Mouse (Mus musculus) limb, embryonic 14.5 days (tissue): ENCODE measurements at regions not wholly inside any gene's neighbourhood (a gene's known extent, or its start where the extent isn't known, plus 50 kb on each side); places are given as distances from the start of the nearest gene placed in this dataset.

Source experiments
- ATAC-seq: fragments of 200-750 bp; cut with Nextera tagmentation; 2 replicates; pipeline ENCODE4 v1.8.0; 2017; ENCODE audit warnings: low read depth, moderate number of reproducible peaks, moderate TSS enrichment; ENCODE audit not compliant: low FRiP score
- DNase-seq: peaks from one replicate; pipeline ENCODE4 v3.0.0-alpha.2; 2015; ENCODE audit warnings: low spot score
- H3K27ac ChIP-seq: fragments of 300-500 bp; sonication (generic); replicated peaks from 2 replicates; pipeline ENCODE4 v1.5.1; 2014; ENCODE audit warnings: low read depth, mild to moderate bottlenecking, low read length, moderate library complexity, mixed read lengths
- H3K27me3 ChIP-seq: fragments of 300-500 bp; sonication (generic); 2 replicates; pipeline ENCODE4 v1.6.1; 2014; ENCODE audit warnings: low read length, mixed read lengths; ENCODE audit not compliant: control insufficient read depth, insufficient read depth
- H3K36me3 ChIP-seq: fragments of 300-500 bp; sonication (generic); 2 replicates; pipeline ENCODE4 v1.6.1; 2014; ENCODE audit warnings: mild to moderate bottlenecking, low read length, moderate library complexity, mixed read lengths; ENCODE audit not compliant: control insufficient read depth, insufficient read depth
- H3K4me1 ChIP-seq: fragments of 300-500 bp; sonication (generic); 2 replicates; pipeline ENCODE4 v1.6.1; 2014; ENCODE audit warnings: antibody characterized with exemption, low read length, mixed read lengths; ENCODE audit not compliant: control insufficient read depth, insufficient read depth
- H3K4me2 ChIP-seq: fragments of 300-500 bp; sonication (generic); replicated peaks from 2 replicates; pipeline ENCODE4 v1.6.1; 2014; ENCODE audit warnings: low read depth, mild to moderate bottlenecking, low read length, moderate library complexity; ENCODE audit not compliant: severe bottlenecking
- H3K4me3 ChIP-seq: fragments of 300-500 bp; sonication (generic); replicated peaks from 2 replicates; pipeline ENCODE4 v1.5.1; 2014; ENCODE audit warnings: low read length
- H3K9ac ChIP-seq: fragments of 300-500 bp; sonication (generic); 2 replicates; pipeline ENCODE4 v1.6.1; 2014; ENCODE audit warnings: mild to moderate bottlenecking, low read depth, low read length, moderate library complexity; ENCODE audit not compliant: severe bottlenecking
- H3K9me3 ChIP-seq: fragments of 300-500 bp; sonication (generic); 2 replicates; pipeline ENCODE4 v1.6.1; 2016; ENCODE audit warnings: low read length; ENCODE audit not compliant: control insufficient read depth
- POLR2A ChIP-seq: fragments of 200-500 bp; IDR thresholded peaks from 2 replicates; pipeline ENCODE4 v1.8.0; 2012; ENCODE audit warnings: inconsistent platforms, mild to moderate bottlenecking, moderate library complexity, borderline replicate concordance; ENCODE audit not compliant: insufficient read depth, insufficient read length; ENCODE audit errors: extremely low read depth
- WGBS: fragments of 180-500 bp; shearing (Covaris S2); extraction: QIAGEN DNeasy Blood & Tissue Kit; methylation state at CpG from one replicate; pipeline ENCODE4 v1.1.7; 2014; 5-methylcytosine and 5-hydroxymethylcytosine counted together

- Histone ChIP-seq H3K9ac (no peak overlapping the region), H3K4me1 (peaks cover 29% of the 10 kb centered on the region), H3K27me3 (no peaks in the 10 kb centered on the region), H3K9me3 (no peaks in the 10 kb centered on the region), H3K36me3 (no peaks in the 10 kb centered on the region), H3K27ac (no peak overlapping the region), H3K4me2 (no peak overlapping the region), H3K4me3 (no peak overlapping the region)
- no peak for DNase-seq
- WGBS, result 93% methylated on average over 4 of the region's 4 CpGs
- ATAC-seq, result no peak
- no peak for TF ChIP-seq POLR2A
Observed at GRCm38 (mm10) chr12:79961881-79962280, 150.9 kb downstream of the Zfp36l1 start.

GRCm38 (mm10) chr12:79961076-79961475 lies 151.7 kb downstream of the Zfp36l1 start:
- Histone ChIP-seq H3K4me1 (peaks cover 21% of the 10 kb centered on the region), H3K36me3 (no peaks in the 10 kb centered on the region), H3K9me3 (no peaks in the 10 kb centered on the region), H3K9ac (no peak overlapping the region), H3K4me3 (no peak overlapping the region), H3K27ac (no peak overlapping the region), H3K27me3 (no peaks in the 10 kb centered on the region), H3K4me2 (no peak overlapping the region)
- no peak for DNase-seq
- ATAC-seq, result no peak; the same call in 1 of the 2 replicates
- WGBS, result 84% methylated on average over 6 of the region's 6 CpGs
- TF ChIP-seq POLR2A, result no peak

GRCm38 (mm10) chr12:79960446-79960845 lies 152.4 kb downstream of the Zfp36l1 start:
- ATAC-seq, result no peak; the same call in 1 of the 2 replicates
- peaks cover 15% of the 10 kb centered on the region for H3K4me1 ChIP-seq
- H3K4me2 ChIP-seq, result no peak overlapping the region
- 64% methylated on average over 4 of the region's 4 CpGs for WGBS
- no peaks in the 10 kb centered on the region for H3K9me3 ChIP-seq
- H3K27ac ChIP-seq, result no peak overlapping the region
- no peaks in the 10 kb centered on the region for H3K36me3 ChIP-seq
- no peak for TF ChIP-seq POLR2A
- H3K9ac ChIP-seq, result no peak overlapping the region
- H3K27me3 ChIP-seq, result no peaks in the 10 kb centered on the region
- no peak overlapping the region for H3K4me3 ChIP-seq
- DNase-seq, result no peak

DNA sequence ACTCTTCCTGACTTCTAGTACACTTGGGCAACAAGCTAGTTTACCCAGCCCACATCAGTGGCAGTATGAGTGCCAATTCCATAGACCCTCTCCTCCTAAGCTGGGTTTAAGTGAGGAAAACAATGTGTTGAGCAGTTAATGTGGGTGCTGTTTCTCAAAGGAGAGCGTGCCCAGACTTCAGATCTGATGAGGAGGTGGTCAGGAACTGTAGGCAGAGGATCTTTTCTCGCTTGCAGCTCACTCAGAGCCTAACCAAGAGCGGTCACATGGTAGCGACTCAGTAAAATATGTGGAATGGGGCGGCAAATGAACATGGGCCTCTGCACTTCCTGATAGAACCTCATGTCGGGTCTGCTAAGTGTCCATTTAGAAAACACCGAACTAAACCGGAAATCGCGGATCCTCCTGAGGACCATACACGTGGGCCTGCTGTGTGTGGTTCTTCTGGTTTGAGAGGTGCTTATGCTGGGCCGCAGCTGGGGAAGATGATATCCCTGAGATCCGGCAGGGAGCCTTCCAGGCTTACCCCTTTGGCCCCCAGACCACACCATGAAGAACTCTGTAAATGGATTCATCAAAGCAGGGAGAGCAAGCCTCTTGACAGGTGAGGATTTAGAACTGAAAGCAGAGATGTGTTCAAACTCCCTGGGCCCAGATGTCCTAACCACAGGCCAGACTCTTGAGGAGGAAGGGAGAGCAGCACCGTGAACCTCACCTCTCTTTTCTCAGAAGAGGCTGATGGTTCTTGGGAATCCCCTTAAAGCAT lies 153.1 kb downstream of the Zfp36l1 start:
- H3K9me3 ChIP-seq, result no peaks in the 10 kb centered on the region
- TF ChIP-seq POLR2A, result no peak
- no peaks in the 10 kb centered on the region for H3K27me3 ChIP-seq
- no peak overlapping the region for H3K27ac ChIP-seq
- H3K9ac ChIP-seq, result no peak overlapping the region
- H3K4me3 ChIP-seq, result no peak overlapping the region
- H3K36me3 ChIP-seq, result no peaks in the 10 kb centered on the region
- ATAC-seq, result no peak
- 86% methylated on average over 14 of the region's 14 CpGs for WGBS
- peaks cover 11% of the 10 kb centered on the region for H3K4me1 ChIP-seq
- no peak overlapping the region for H3K4me2 ChIP-seq
- no peak for DNase-seq

- H3K27ac ChIP-seq, result no peak overlapping the region
Observed at GRCm38 (mm10) chr12:79957211-79957610, 155.6 kb downstream of the Zfp36l1 start.

More at GRCm38 (mm10) chr12:79957211-79957610, 155.6 kb downstream of the Zfp36l1 start:
- H3K4me1 ChIP-seq, result peaks cover 8% of the 10 kb centered on the region; the same call in 1 of the 2 replicates
- 62% methylated on average over 4 of the region's 4 CpGs for WGBS
- no peak for ATAC-seq
- no peak overlapping the region for H3K4me2 ChIP-seq
- no peaks in the 10 kb centered on the region for H3K27me3 ChIP-seq
- H3K36me3 ChIP-seq, result no peaks in the 10 kb centered on the region
- no peak for DNase-seq
- no peak for TF ChIP-seq POLR2A
- H3K9me3 ChIP-seq, result no peaks in the 10 kb centered on the region
- H3K4me3 ChIP-seq, result no peak overlapping the region
- H3K9ac ChIP-seq, result no peak overlapping the region
